Mouse (Mus musculus) limb, embryonic 14.5 days (tissue): ENCODE data around the gene 5730522E02Rik. TPM values are rescaled to one million over a fixed set of nuclear protein-coding genes. Genes with fewer than 3 reads are reported as not detected.
A peak's percentile ranks its signal among the peaks of the same experiment; 100 is the strongest.

Experiments used
- ATAC-seq: fragments of 200-750 bp; cut with Nextera tagmentation; 2 replicates; pipeline ENCODE4 v1.8.0; 2017; ENCODE audit warnings: low read depth, moderate number of reproducible peaks, moderate TSS enrichment; ENCODE audit not compliant: low FRiP score
- DNase-seq: peaks from one replicate; pipeline ENCODE4 v3.0.0-alpha.2; 2015; ENCODE audit warnings: low spot score
- H3K27ac ChIP-seq: fragments of 300-500 bp; sonication (generic); replicated peaks from 2 replicates; pipeline ENCODE4 v1.5.1; 2014; ENCODE audit warnings: low read depth, mild to moderate bottlenecking, low read length, moderate library complexity, mixed read lengths
- H3K27me3 ChIP-seq: fragments of 300-500 bp; sonication (generic); 2 replicates; pipeline ENCODE4 v1.6.1; 2014; ENCODE audit warnings: low read length, mixed read lengths; ENCODE audit not compliant: control insufficient read depth, insufficient read depth
- H3K36me3 ChIP-seq: fragments of 300-500 bp; sonication (generic); 2 replicates; pipeline ENCODE4 v1.6.1; 2014; ENCODE audit warnings: mild to moderate bottlenecking, low read length, moderate library complexity, mixed read lengths; ENCODE audit not compliant: control insufficient read depth, insufficient read depth
- H3K4me1 ChIP-seq: fragments of 300-500 bp; sonication (generic); 2 replicates; pipeline ENCODE4 v1.6.1; 2014; ENCODE audit warnings: antibody characterized with exemption, low read length, mixed read lengths; ENCODE audit not compliant: control insufficient read depth, insufficient read depth
- H3K4me2 ChIP-seq: fragments of 300-500 bp; sonication (generic); replicated peaks from 2 replicates; pipeline ENCODE4 v1.6.1; 2014; ENCODE audit warnings: low read depth, mild to moderate bottlenecking, low read length, moderate library complexity; ENCODE audit not compliant: severe bottlenecking
- H3K4me3 ChIP-seq: fragments of 300-500 bp; sonication (generic); replicated peaks from 2 replicates; pipeline ENCODE4 v1.5.1; 2014; ENCODE audit warnings: low read length
- H3K9ac ChIP-seq: fragments of 300-500 bp; sonication (generic); 2 replicates; pipeline ENCODE4 v1.6.1; 2014; ENCODE audit warnings: mild to moderate bottlenecking, low read depth, low read length, moderate library complexity; ENCODE audit not compliant: severe bottlenecking
- H3K9me3 ChIP-seq: fragments of 300-500 bp; sonication (generic); 2 replicates; pipeline ENCODE4 v1.6.1; 2016; ENCODE audit warnings: low read length; ENCODE audit not compliant: control insufficient read depth
- POLR2A ChIP-seq: fragments of 200-500 bp; IDR thresholded peaks from 2 replicates; pipeline ENCODE4 v1.8.0; 2012; ENCODE audit warnings: inconsistent platforms, mild to moderate bottlenecking, moderate library complexity, borderline replicate concordance; ENCODE audit not compliant: insufficient read depth, insufficient read length; ENCODE audit errors: extremely low read depth
- WGBS: fragments of 180-500 bp; shearing (Covaris S2); extraction: QIAGEN DNeasy Blood & Tissue Kit; methylation state at CpG from one replicate; pipeline ENCODE4 v1.1.7; 2014; 5-methylcytosine and 5-hydroxymethylcytosine counted together
- polyA plus RNA-seq, 2 experiments: library from polyadenylated mRNA; depleted of rRNA in 1 of 2; stranded (reverse) in 1 of 2; unstranded in 1 of 2; fragments of >200 nt; fragmentation: Nextera tagmentation in 1 of 2; extraction: Ambion mirVana in 1 of 2; gene quantifications; 2 replicates each; pipeline versions ENCODE4 v1.2.1 to v1.2.3; 2012 to 2014

The 5730522E02Rik gene
- polyA plus RNA-seq, 2 experiments = 4.2 to 4.3 TPM

- DNase-seq (no peak), ATAC-seq (no peak)
- Histone ChIP-seq H3K4me3 (no peak overlapping the region), H3K9ac (no peak overlapping the region), H3K4me2 (no peak overlapping the region), H3K27ac (no peak overlapping the region), H3K4me1 (no peaks in the 10 kb centered on the region), H3K27me3 (no peaks in the 10 kb centered on the region), H3K36me3 (no peaks in the 10 kb centered on the region), H3K9me3 (no peaks in the 10 kb centered on the region)
- TF ChIP-seq POLR2A = no peak
- 83% methylated on average over 2 of the region's 2 CpGs for WGBS
Observed at GRCm38 (mm10) chr11:26203466-26203865, 7.1 kb downstream of the 5730522E02Rik start.

GRCm38 (mm10) chr11:26202842-26203241 lies 7.7 kb downstream of the 5730522E02Rik start:
- DNase-seq = no peak
- Histone ChIP-seq H3K27ac (no peak overlapping the region), H3K9me3 (no peaks in the 10 kb centered on the region), H3K4me1 (no peaks in the 10 kb centered on the region), H3K4me3 (no peak overlapping the region), H3K9ac (no peak overlapping the region), H3K27me3 (no peaks in the 10 kb centered on the region), H3K4me2 (no peak overlapping the region), H3K36me3 (no peaks in the 10 kb centered on the region)
- 81% methylated on average over 5 of the region's 5 CpGs for WGBS
- no peak for ATAC-seq
- TF ChIP-seq POLR2A = no peak

- H3K9me3 ChIP-seq = no peaks in the 10 kb centered on the region
- H3K9ac ChIP-seq = no peak overlapping the region
- ATAC-seq = no peak
- no peak overlapping the region for H3K4me2 ChIP-seq
- H3K27ac ChIP-seq = no peak overlapping the region
- DNase-seq = no peak
- H3K27me3 ChIP-seq = no peaks in the 10 kb centered on the region
- no peaks in the 10 kb centered on the region for H3K36me3 ChIP-seq
- no peak for TF ChIP-seq POLR2A
- no peak overlapping the region for H3K4me3 ChIP-seq
- no peaks in the 10 kb centered on the region for H3K4me1 ChIP-seq
Observed at GRCm38 (mm10) chr11:26201778-26202097, 8.8 kb downstream of the 5730522E02Rik start.

- Histone ChIP-seq H3K4me2 (no peak overlapping the region), H3K9ac (no peak overlapping the region), H3K27ac (no peak overlapping the region), H3K4me3 (no peak overlapping the region), H3K27me3 (no peaks in the 10 kb centered on the region), H3K9me3 (no peaks in the 10 kb centered on the region), H3K36me3 (no peaks in the 10 kb centered on the region), H3K4me1 (no peaks in the 10 kb centered on the region)
- WGBS = 63% methylated on average over 4 of the region's 4 CpGs
- no peak for ATAC-seq
- peak; percentile 42 for DNase-seq
- TF ChIP-seq POLR2A = no peak
Observed at GRCm38 (mm10) chr11:26200970-26201777, 9.4 kb downstream of the 5730522E02Rik start.

- WGBS = 70% methylated on average over 3 of the region's 3 CpGs
- H3K27ac ChIP-seq = no peak overlapping the region
- no peak overlapping the region for H3K9ac ChIP-seq
- no peaks in the 10 kb centered on the region for H3K27me3 ChIP-seq
- H3K4me1 ChIP-seq = no peaks in the 10 kb centered on the region
- DNase-seq = no peak
- no peaks in the 10 kb centered on the region for H3K36me3 ChIP-seq
- H3K4me3 ChIP-seq = no peak overlapping the region
- no peak for ATAC-seq
- TF ChIP-seq POLR2A = no peak
- H3K4me2 ChIP-seq = no peak overlapping the region
- H3K9me3 ChIP-seq = no peaks in the 10 kb centered on the region
Observed at GRCm38 (mm10) chr11:26195468-26195867, 15.1 kb downstream of the 5730522E02Rik start.
